Mouse (Mus musculus): Measurements from ENCODE around the gene Hes3. TPM values are rescaled to one million over a fixed set of nuclear protein-coding genes. Genes with fewer than 3 reads are reported as not detected.

Gene Hes3
- polyA plus RNA-seq, 1 experiment from 2014 or later = 12.6 TPM

DNA sequence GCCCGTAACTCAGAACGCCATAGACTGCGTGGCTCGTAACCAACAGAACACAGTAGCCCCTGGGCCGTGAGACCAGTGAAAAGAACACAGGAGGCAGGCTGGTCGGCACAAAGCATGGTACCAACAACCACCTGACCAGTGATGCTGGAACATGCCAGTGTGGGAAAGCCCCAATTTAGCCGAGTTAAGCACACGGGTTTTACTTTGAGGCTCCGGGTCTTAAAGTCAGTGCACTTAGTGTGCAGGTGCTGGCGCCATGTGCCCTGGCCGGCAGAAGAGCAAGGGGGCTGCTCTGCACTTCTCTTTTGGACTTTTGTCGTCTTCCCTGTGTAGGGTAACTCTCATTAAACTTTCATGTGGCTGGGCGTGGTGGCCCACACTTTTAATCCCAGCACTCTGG lies 21.5 kb downstream of the Hes3 start:
- no peak overlapping the region for H3K9ac ChIP-seq (ENCODE audit: low read length)
- ATAC-seq (ENCODE audit: low FRiP score) (no peak), DNase-seq (ENCODE audit: low spot score, missing footprints) (no peak)
- peaks cover 12% of the 10 kb centered on the region for H3K27me3 ChIP-seq (ENCODE audit: control insufficient read depth, insufficient read depth, low read length)
- no peak overlapping the region for H3K4me2 ChIP-seq
- H3K4me3 ChIP-seq (ENCODE audit: low read depth, low read length) = no peak overlapping the region
- WGBS = 88% methylated on average over 13 of the region's 13 CpGs
- H3K9me3 ChIP-seq (ENCODE audit: control insufficient read depth, low read length) = no peaks in the 10 kb centered on the region
- H3K36me3 ChIP-seq (ENCODE audit: control insufficient read depth, insufficient read depth, low read length) = no peaks in the 10 kb centered on the region
- peaks cover 15% of the 10 kb centered on the region for H3K4me1 ChIP-seq (ENCODE audit: control insufficient read depth, insufficient read depth, low read length)
- H3K27ac ChIP-seq (ENCODE audit: low read depth, low read length) = no peak overlapping the region

DNA sequence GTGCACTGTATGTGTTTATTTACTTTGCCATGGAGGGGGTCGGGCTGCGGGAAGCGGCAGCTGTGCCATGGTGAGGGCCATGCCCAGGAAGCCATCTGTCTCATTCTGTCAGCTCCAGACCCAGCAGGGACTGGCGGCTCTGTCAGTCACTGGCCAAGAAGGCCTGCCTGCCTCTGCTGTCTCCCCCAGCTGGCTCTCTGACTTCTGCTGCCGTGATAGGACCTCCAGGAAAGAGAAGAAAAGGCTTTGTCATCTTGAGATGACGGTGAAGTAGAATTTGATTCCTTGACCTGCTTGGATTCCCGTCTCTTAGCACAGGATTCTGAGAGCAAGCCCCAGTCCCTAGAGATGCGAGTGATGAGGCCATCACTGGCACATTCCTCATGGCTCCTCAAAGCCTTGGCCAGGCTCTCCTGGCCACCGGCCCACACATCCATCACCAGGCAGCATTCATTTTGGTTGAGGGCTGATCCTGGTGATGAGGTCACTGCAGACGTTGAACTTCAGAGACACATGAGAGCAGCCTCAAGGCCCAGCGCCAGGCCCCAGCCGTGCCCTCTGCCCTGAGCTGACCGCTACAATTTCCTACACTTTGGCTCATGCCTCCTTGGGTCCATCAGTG lies 23.6 kb downstream of the Hes3 start:
- DNase-seq (ENCODE audit: low spot score, missing footprints) = no peak
- no peak overlapping the region for H3K9ac ChIP-seq (ENCODE audit: low read length)
- H3K27ac ChIP-seq (ENCODE audit: low read depth, low read length) = no peak overlapping the region
- 81% methylated on average over 13 of the region's 13 CpGs for WGBS
- H3K9me3 ChIP-seq (ENCODE audit: control insufficient read depth, low read length) = no peaks in the 10 kb centered on the region
- no peaks in the 10 kb centered on the region for H3K36me3 ChIP-seq (ENCODE audit: control insufficient read depth, insufficient read depth, low read length)
- H3K4me2 ChIP-seq = no peak overlapping the region
- ATAC-seq (ENCODE audit: low FRiP score) = no peak
- H3K4me3 ChIP-seq (ENCODE audit: low read depth, low read length) = no peak overlapping the region
- peaks cover 5% of the 10 kb centered on the region for H3K4me1 ChIP-seq (ENCODE audit: control insufficient read depth, insufficient read depth, low read length)
- H3K27me3 ChIP-seq (ENCODE audit: control insufficient read depth, insufficient read depth, low read length) = 0 out of 2 replicates have a peak, but pooled peaks cover under 1% of the 10 kb centered on the region

DNA sequence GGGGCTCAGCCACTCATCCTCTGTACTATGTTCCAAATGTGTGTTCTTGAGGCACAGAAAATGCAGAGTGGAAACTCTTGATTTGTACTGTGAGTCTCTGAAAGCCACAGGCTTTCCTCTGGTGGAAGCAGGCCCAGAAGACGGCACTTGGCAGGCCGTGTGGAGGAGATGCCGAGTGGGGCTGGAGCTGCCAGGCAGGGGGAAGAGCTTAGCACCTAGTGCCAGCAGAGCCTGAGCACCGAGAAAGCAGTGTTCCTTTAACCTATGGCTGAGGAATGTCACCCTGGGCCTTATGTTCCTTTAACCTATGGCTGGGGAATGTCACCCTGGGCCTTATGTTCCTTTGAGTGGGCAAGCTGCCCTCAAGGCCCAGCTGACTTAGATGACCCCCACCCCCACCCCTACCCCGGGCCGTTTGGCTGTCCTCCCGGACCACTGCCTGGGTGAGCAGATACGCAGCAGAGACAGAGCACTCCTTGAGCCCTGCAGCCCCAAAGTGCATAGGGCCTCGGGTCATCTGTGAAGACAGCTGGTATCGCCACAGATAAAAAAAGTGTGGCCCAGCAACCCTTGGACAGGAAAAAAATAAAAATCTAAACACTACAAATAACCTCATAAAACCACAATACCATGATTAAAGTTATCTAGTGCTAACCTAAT lies 25.1 kb downstream of the Hes3 start:
- no peak overlapping the region for H3K4me2 ChIP-seq
- no peaks in the 10 kb centered on the region for H3K36me3 ChIP-seq (ENCODE audit: control insufficient read depth, insufficient read depth, low read length)
- no peaks in the 10 kb centered on the region for H3K9me3 ChIP-seq (ENCODE audit: control insufficient read depth, low read length)
- DNase-seq (ENCODE audit: low spot score, missing footprints) = no peak
- 71% methylated on average over 10 of the region's 10 CpGs for WGBS
- H3K4me1 ChIP-seq (ENCODE audit: control insufficient read depth, insufficient read depth, low read length) = peaks cover 5% of the 10 kb centered on the region
- H3K4me3 ChIP-seq (ENCODE audit: low read depth, low read length) = no peak overlapping the region
- no peaks in the 10 kb centered on the region for H3K27me3 ChIP-seq (ENCODE audit: control insufficient read depth, insufficient read depth, low read length)
- no peak overlapping the region for H3K27ac ChIP-seq (ENCODE audit: low read depth, low read length)
- ATAC-seq (ENCODE audit: low FRiP score) = no peak
- H3K9ac ChIP-seq (ENCODE audit: low read length) = no peak overlapping the region

DNA sequence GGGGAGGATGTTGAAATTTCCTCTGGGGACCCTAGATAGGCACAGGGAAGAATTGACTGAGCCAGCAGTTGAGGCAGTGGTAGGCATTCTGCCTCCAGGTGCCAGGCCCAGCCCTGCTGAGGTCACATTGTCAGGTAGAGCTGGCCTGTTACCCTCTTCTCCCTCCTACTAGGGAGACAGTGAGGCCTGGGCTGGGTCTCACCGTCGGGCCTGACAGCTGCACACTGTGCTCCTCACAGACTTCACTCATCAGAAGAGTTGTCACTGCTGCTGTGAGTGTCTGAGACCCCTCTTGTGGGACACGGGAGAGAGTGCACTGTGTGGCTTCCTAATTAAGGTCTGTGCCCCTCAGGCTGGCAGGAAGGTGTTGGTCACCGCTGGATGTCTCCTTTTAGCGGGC lies 25.7 kb downstream of the Hes3 start:
- no peak overlapping the region for H3K4me3 ChIP-seq (ENCODE audit: low read depth, low read length)
- H3K36me3 ChIP-seq (ENCODE audit: control insufficient read depth, insufficient read depth, low read length) = no peaks in the 10 kb centered on the region; the same call in 1 of the 2 replicates
- peaks cover 5% of the 10 kb centered on the region for H3K4me1 ChIP-seq (ENCODE audit: control insufficient read depth, insufficient read depth, low read length)
- DNase-seq (ENCODE audit: low spot score, missing footprints) = no peak
- no peaks in the 10 kb centered on the region for H3K27me3 ChIP-seq (ENCODE audit: control insufficient read depth, insufficient read depth, low read length)
- WGBS = 76% methylated on average over 5 of the region's 5 CpGs
- no peak overlapping the region for H3K9ac ChIP-seq (ENCODE audit: low read length)
- H3K27ac ChIP-seq (ENCODE audit: low read depth, low read length) = no peak overlapping the region
- no peak for ATAC-seq (ENCODE audit: low FRiP score)
- no peak overlapping the region for H3K4me2 ChIP-seq
- no peaks in the 10 kb centered on the region for H3K9me3 ChIP-seq (ENCODE audit: control insufficient read depth, low read length)

DNA sequence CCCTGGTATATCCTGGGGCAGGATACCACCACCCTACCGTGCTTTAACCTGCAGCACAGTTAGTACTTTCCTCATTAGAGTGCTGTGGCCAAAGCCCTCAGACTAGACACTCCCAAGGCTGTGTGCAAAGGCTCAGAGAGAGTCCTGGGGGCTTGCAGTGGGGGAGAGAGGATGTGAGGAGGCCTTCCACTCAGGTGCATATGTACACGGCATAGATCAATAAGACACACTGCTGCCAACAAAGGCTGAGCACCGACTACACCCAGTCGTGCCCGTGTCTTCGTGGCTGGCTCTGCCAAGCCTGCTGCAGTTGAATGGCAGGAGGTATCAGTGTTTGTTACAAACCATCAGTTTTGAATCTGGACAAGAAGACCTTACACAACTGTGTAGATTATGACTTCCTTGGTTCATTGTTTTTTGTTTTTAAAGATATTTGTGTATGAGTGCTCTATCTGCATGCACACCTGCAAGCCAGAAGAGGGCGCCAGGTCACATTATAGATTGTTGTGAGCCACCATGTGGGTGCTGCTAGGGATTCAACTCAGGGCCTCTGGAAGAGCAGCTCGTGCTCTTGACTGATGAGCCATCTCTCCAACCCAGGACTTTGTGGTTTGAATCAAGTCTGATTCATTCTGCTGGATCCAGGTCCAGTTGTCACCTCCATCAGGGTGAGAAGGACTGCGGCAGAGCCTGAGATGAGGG lies 26.4 kb downstream of the Hes3 start:
- H3K4me2 ChIP-seq = no peak overlapping the region
- no peaks in the 10 kb centered on the region; the same call in 1 of the 2 replicates for H3K36me3 ChIP-seq (ENCODE audit: control insufficient read depth, insufficient read depth, low read length)
- H3K9me3 ChIP-seq (ENCODE audit: control insufficient read depth, low read length) = no peaks in the 10 kb centered on the region
- H3K27me3 ChIP-seq (ENCODE audit: control insufficient read depth, insufficient read depth, low read length) = no peaks in the 10 kb centered on the region
- DNase-seq (ENCODE audit: low spot score, missing footprints) (no peak), ATAC-seq (ENCODE audit: low FRiP score) (no peak)
- WGBS = 90% methylated on average over 9 of the region's 9 CpGs
- no peak overlapping the region for H3K9ac ChIP-seq (ENCODE audit: low read length)
- no peak overlapping the region for H3K27ac ChIP-seq (ENCODE audit: low read depth, low read length)
- H3K4me1 ChIP-seq (ENCODE audit: control insufficient read depth, insufficient read depth, low read length) = peaks cover 5% of the 10 kb centered on the region
- no peak overlapping the region for H3K4me3 ChIP-seq (ENCODE audit: low read depth, low read length)

DNA sequence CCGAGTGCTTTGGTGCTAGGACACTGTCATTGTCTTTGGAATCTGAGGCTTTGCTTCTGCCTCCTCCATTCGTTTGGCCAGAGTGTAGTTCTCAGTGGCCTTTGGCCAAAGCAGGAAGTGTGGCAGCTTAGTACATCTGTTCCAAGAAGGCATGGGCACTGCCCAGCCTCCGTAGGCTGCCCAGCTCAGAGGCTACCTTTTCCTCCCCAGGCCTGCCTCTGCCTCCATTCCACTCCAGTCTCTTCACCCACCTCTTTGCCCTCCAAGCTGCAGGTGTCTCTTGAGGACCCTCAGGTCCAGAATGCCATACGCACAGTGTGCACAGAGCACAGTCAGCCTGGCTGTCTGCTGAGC lies 27.3 kb downstream of the Hes3 start:
- WGBS = 46% methylated on average over 4 of the region's 4 CpGs
- Histone ChIP-seq H3K9ac (ENCODE audit: low read length) (no peak overlapping the region), H3K4me1 (ENCODE audit: control insufficient read depth, insufficient read depth, low read length) (peaks cover 5% of the 10 kb centered on the region), H3K27me3 (ENCODE audit: control insufficient read depth, insufficient read depth, low read length) (no peaks in the 10 kb centered on the region), H3K36me3 (ENCODE audit: control insufficient read depth, insufficient read depth, low read length) (no peaks in the 10 kb centered on the region; the same call in 1 of the 2 replicates), H3K4me3 (ENCODE audit: low read depth, low read length) (no peak overlapping the region), H3K4me2 (no peak overlapping the region), H3K27ac (ENCODE audit: low read depth, low read length) (no peak overlapping the region), H3K9me3 (ENCODE audit: control insufficient read depth, low read length) (no peaks in the 10 kb centered on the region)
- DNase-seq (ENCODE audit: low spot score, missing footprints) = no peak
- no peak for ATAC-seq (ENCODE audit: low FRiP score)

DNA sequence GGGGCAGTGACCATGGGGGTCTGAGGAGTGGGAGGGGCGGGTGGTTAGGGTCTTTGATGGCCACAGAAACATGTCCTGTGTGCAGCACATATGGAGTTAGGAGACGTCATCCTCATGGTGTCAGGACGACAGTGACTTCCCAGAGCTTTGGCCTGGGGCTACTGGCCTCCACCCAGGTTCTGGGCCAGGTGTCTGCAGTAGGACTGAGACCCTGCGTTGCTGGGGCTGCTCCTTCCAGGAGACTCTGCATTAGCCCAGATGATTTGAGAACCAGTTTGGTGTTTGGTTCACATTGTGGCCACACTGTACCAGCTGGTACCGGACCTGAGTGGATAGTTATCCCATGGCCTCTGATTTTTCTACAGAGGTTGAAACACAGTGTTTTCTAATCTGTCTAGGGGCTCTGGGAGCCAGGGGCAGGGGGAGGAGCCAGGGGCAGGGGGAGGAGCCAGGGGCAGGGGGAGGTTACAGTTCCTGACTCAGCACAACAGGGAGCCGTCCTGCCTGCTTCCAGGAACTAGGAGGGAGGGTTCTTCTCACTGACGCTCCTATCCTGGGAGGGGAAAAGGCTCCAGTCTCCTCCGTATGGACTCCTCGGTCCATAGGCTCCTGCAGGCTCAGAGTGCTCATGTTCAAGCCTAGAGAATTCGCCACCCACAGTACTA lies 27.8 kb downstream of the Hes3 start:
- no peak for ATAC-seq (ENCODE audit: low FRiP score)
- 29% methylated on average over 10 of the region's 10 CpGs for WGBS
- Histone ChIP-seq H3K36me3 (ENCODE audit: control insufficient read depth, insufficient read depth, low read length) (no peaks in the 10 kb centered on the region; the same call in 1 of the 2 replicates), H3K4me1 (ENCODE audit: control insufficient read depth, insufficient read depth, low read length) (peaks cover 5% of the 10 kb centered on the region), H3K9ac (ENCODE audit: low read length) (no peak overlapping the region), H3K27ac (ENCODE audit: low read depth, low read length) (no peak overlapping the region), H3K9me3 (ENCODE audit: control insufficient read depth, low read length) (no peaks in the 10 kb centered on the region), H3K4me3 (ENCODE audit: low read depth, low read length) (no peak overlapping the region), H3K27me3 (ENCODE audit: control insufficient read depth, insufficient read depth, low read length) (no peaks in the 10 kb centered on the region), H3K4me2 (no peak overlapping the region)
- peak; percentile 87 for DNase-seq (ENCODE audit: low spot score, missing footprints)

DNA sequence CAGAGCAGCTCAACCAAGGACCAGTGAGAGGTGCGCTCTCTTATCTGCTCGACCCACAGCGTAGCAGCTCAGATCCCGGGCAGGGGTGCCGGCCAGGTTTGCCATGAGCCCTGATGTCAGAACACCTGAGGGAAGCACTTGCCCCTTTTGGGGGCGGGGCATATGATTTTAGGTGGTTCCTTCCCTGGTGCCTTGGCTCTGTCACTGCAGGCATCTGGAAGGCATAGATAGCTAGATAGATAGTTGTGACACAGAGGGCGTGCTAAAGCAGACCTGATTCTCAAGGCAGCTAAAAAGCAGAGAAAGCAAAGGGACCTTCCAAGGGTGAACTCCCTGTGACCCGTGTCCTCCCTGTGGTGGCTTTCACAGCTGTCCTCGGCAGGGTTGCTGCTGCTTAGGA lies 28.4 kb downstream of the Hes3 start:
- H3K4me1 ChIP-seq (ENCODE audit: control insufficient read depth, insufficient read depth, low read length) = peaks cover 5% of the 10 kb centered on the region
- DNase-seq (ENCODE audit: low spot score, missing footprints) (no peak), ATAC-seq (ENCODE audit: low FRiP score) (no peak)
- H3K9ac ChIP-seq (ENCODE audit: low read length) = no peak overlapping the region
- no peaks in the 10 kb centered on the region; the same call in 1 of the 2 replicates for H3K36me3 ChIP-seq (ENCODE audit: control insufficient read depth, insufficient read depth, low read length)
- H3K27me3 ChIP-seq (ENCODE audit: control insufficient read depth, insufficient read depth, low read length) = no peaks in the 10 kb centered on the region
- 63% methylated on average over 9 of the region's 9 CpGs for WGBS
- no peaks in the 10 kb centered on the region for H3K9me3 ChIP-seq (ENCODE audit: control insufficient read depth, low read length)
- H3K4me2 ChIP-seq = no peak overlapping the region
- no peak overlapping the region for H3K4me3 ChIP-seq (ENCODE audit: low read depth, low read length)
- H3K27ac ChIP-seq (ENCODE audit: low read depth, low read length) = no peak overlapping the region

DNA sequence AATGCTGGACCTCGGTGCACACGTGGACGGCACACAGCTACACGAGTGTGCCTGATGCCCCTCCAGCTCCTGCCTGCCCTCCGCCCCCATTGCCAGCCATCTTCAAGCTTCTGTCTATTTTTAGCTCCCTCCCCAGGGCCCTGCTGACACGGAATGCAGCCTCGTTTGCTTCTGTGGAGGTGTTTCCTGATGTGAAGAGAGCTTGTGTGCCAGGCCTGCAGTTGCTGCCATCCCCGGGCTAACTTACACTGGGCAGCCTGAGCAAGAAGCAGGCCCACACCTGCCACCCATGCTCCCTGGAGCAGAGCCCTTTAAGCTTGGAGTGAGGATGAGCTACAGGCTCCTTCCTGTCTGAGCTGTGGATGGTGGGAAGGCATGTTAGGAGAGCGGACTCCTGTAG lies 29.3 kb downstream of the Hes3 start:
- Histone ChIP-seq H3K27me3 (ENCODE audit: control insufficient read depth, insufficient read depth, low read length) (no peaks in the 10 kb centered on the region), H3K9ac (ENCODE audit: low read length) (no peak overlapping the region), H3K36me3 (ENCODE audit: control insufficient read depth, insufficient read depth, low read length) (no peaks in the 10 kb centered on the region; the same call in 1 of the 2 replicates), H3K9me3 (ENCODE audit: control insufficient read depth, low read length) (no peaks in the 10 kb centered on the region), H3K4me2 (no peak overlapping the region), H3K4me1 (ENCODE audit: control insufficient read depth, insufficient read depth, low read length) (peaks cover 5% of the 10 kb centered on the region), H3K27ac (ENCODE audit: low read depth, low read length) (no peak overlapping the region), H3K4me3 (ENCODE audit: low read depth, low read length) (no peak overlapping the region)
- 77% methylated on average over 9 of the region's 9 CpGs for WGBS
- no peak for ATAC-seq (ENCODE audit: low FRiP score)
- DNase-seq (ENCODE audit: low spot score, missing footprints) = no peak
